Mouse (Mus musculus): Measurements from ENCODE around the gene Ktn1. TPM values are rescaled to one million over a fixed set of nuclear protein-coding genes. Genes with fewer than 3 reads are reported as not detected.

The Ktn1 gene
- polyA plus RNA-seq, 1 experiment from 2014 or later: 69.0 TPM

DNA sequence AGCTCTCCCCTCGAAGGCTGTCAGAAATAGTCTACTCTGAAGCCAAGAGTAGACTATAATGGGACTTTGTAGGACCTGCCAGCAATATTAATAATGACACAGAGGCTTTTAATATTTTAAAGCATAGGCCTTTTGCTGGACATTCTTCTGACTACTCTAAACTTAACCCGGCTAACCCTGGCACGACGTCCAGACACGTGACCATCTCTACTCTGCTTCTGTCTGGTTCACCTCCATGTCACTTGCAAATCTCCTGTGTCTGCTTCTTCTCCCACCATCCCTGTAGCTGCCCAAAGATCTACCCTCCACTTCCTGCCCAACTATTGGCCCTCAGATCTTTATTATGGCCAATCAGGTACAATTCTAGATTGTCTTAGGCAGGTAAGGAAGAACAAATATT, 20.9 kb upstream of the Ktn1 start:
- no peaks in the 10 kb centered on the region for H3K9me3 ChIP-seq (replicated peaks; ENCODE audit: low read length)
- H3K4me1 ChIP-seq (replicated peaks; ENCODE audit: insufficient read depth, low read length): no peaks in the 10 kb centered on the region; the same call in 1 of the 2 replicates
- no peak for ATAC-seq (replicated peaks; ENCODE audit: low FRiP score, low read depth)
- H3K9ac ChIP-seq (ENCODE audit: low read depth, low read length): no peak overlapping the region
- no peak overlapping the region for H3K27ac ChIP-seq
- no peak overlapping the region for H3K4me2 ChIP-seq (ENCODE audit: low read length)
- no peak for TF ChIP-seq CTCF (IDR thresholded peaks at IDR 0.05; ENCODE audit: low read depth)
- DNase-seq (ENCODE audit: low spot score): no peak
- H3K27me3 ChIP-seq (ENCODE audit: insufficient read depth, low read length): no peaks in the 10 kb centered on the region
- 76% methylated on average over 5 of the region's 5 CpGs for WGBS
- H3K4me3 ChIP-seq (replicated peaks; ENCODE audit: low read depth, low read length): no peak overlapping the region
- no peaks in the 10 kb centered on the region for H3K36me3 ChIP-seq (ENCODE audit: insufficient read depth, low read length)

DNA sequence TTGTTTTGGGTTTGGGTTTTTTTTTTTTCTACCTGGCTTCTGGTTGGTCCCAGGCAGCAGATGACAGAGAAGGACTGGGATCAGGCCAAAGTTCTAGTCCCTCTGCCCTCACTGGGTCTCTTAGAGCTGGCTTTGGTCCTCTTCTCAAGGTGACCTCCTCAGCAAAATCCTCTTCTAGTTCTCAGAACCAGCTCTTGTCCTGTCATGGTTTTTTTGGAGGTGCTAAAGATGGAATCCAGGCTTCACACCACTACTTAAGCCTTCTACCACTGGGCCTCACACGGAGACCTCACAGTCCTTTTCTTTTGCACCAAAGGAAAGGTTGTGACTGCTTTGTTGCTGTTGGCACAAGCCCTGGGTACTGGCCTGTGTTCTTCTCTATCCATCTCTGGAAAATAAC, 15.8 kb upstream of the Ktn1 start:
- 75% methylated on average over 1 of the region's 1 CpGs for WGBS

DNA sequence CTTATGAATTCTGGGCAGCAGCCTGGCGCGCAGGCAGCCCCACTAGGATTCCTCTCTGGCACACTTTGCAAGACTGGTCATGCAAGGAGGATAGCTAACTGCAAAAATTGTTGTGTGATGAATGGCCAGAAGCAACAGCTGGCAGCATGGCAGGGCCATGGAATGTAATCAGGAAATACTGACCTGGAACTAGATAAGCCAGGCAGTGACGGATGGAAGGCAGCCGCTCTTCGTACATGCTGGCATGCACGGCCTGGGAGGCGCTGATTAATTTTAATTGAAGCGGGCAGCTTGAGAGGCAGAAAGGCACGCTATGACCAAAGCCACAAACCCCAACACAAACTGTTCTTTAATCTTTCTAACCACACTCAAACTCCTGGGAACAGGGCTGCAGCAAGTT, 13.8 kb upstream of the Ktn1 start:
- DNase-seq (ENCODE audit: low spot score) (peak; percentile 28), ATAC-seq (replicated peaks; ENCODE audit: low FRiP score, low read depth) (peak; percentile 52; the same call in 1 of the 2 replicates)
- H3K4me1 ChIP-seq (replicated peaks; ENCODE audit: insufficient read depth, low read length): no peaks in the 10 kb centered on the region; the same call in 1 of the 2 replicates
- H3K27ac ChIP-seq: no peak overlapping the region
- H3K9me3 ChIP-seq (replicated peaks; ENCODE audit: low read length): no peaks in the 10 kb centered on the region
- WGBS: 16% methylated on average over 9 of the region's 9 CpGs
- no peak for TF ChIP-seq CTCF (IDR thresholded peaks at IDR 0.05; ENCODE audit: low read depth)
- H3K36me3 ChIP-seq (ENCODE audit: insufficient read depth, low read length): no peaks in the 10 kb centered on the region
- no peaks in the 10 kb centered on the region for H3K27me3 ChIP-seq (ENCODE audit: insufficient read depth, low read length)
- no peak overlapping the region for H3K4me3 ChIP-seq (replicated peaks; ENCODE audit: low read depth, low read length)
- peak overlapping the region; percentile 27 for H3K4me2 ChIP-seq (ENCODE audit: low read length)
- no peak overlapping the region; the same call in 1 of the 2 replicates for H3K9ac ChIP-seq (ENCODE audit: low read depth, low read length)

More for the DNA sequence above, 15.8 kb upstream of the Ktn1 start:
- Histone ChIP-seq H3K4me2 (ENCODE audit: low read length) (no peak overlapping the region), H3K27ac (no peak overlapping the region), H3K27me3 (ENCODE audit: insufficient read depth, low read length) (no peaks in the 10 kb centered on the region), H3K9ac (ENCODE audit: low read depth, low read length) (no peak overlapping the region), H3K4me3 (replicated peaks; ENCODE audit: low read depth, low read length) (no peak overlapping the region), H3K36me3 (ENCODE audit: insufficient read depth, low read length) (no peaks in the 10 kb centered on the region), H3K4me1 (replicated peaks; ENCODE audit: insufficient read depth, low read length) (no peaks in the 10 kb centered on the region; the same call in 1 of the 2 replicates), H3K9me3 (replicated peaks; ENCODE audit: low read length) (no peaks in the 10 kb centered on the region)
- DNase-seq (ENCODE audit: low spot score): no peak
- TF ChIP-seq CTCF (IDR thresholded peaks at IDR 0.05; ENCODE audit: low read depth): no peak
- no peak for ATAC-seq (replicated peaks; ENCODE audit: low FRiP score, low read depth)

DNA sequence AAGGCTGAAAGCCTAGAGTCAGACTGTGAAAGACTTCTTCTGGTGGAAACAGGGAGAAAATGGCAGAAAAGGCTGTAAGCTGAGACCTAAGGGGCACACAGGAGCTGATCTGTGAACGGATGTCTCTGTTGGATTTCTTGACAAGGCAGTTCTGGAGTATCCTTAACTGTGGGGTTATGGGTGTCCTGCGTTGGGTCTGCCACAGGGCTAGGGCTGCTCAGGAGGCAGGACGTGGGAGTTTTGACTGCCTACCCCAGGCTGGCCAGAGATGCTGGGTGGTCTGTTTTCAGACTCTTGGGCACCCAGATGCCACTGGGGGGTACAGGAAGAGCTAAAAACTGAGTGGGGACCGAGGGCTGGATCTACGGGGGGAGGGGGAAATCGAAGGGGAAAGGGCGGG, 13.4 kb upstream of the Ktn1 start:
- Histone ChIP-seq H3K27ac (no peak overlapping the region), H3K36me3 (ENCODE audit: insufficient read depth, low read length) (no peaks in the 10 kb centered on the region), H3K4me3 (replicated peaks; ENCODE audit: low read depth, low read length) (no peak overlapping the region), H3K9me3 (replicated peaks; ENCODE audit: low read length) (no peaks in the 10 kb centered on the region), H3K4me2 (ENCODE audit: low read length) (peak overlapping the region; percentile 27), H3K9ac (ENCODE audit: low read depth, low read length) (no peak overlapping the region; the same call in 1 of the 2 replicates), H3K4me1 (replicated peaks; ENCODE audit: insufficient read depth, low read length) (no peaks in the 10 kb centered on the region; the same call in 1 of the 2 replicates), H3K27me3 (ENCODE audit: insufficient read depth, low read length) (no peaks in the 10 kb centered on the region)
- DNase-seq (ENCODE audit: low spot score) (no peak), ATAC-seq (replicated peaks; ENCODE audit: low FRiP score, low read depth) (no peak)
- no peak for TF ChIP-seq CTCF (IDR thresholded peaks at IDR 0.05; ENCODE audit: low read depth)
- WGBS: 50% methylated on average over 7 of the region's 7 CpGs

DNA sequence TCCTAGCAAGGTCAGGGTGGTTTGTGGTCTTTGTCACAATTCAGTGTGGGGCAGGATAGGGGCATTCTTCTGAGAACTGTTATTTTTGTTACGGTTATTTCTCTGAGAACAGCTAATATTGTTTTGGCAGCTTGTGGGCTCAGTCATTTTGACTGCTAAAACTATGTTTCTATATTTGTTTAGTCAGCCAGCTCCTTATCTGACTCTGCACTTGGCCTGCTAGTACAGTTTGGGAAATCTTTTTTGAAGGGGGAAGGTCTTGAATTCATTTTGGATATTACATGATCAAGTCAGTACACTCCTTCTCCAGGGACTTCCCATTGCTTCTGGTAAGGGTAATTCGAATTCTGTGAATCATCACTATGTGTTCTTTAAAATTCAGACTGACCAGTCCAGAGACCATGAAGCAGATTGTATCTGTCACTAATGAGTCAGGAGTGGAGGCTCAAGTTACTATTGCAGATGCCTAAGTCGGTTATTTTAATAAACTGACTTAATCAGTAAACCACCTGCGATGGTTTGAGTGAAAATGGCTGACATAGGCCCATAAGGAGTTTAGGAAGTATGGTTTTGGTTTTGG, 9.8 kb upstream of the Ktn1 start:
- 60% methylated on average over 4 of the region's 4 CpGs for WGBS
- Histone ChIP-seq H3K4me2 (ENCODE audit: low read length) (no peak overlapping the region), H3K4me3 (replicated peaks; ENCODE audit: low read depth, low read length) (no peak overlapping the region), H3K9me3 (replicated peaks; ENCODE audit: low read length) (no peaks in the 10 kb centered on the region), H3K27me3 (ENCODE audit: insufficient read depth, low read length) (no peaks in the 10 kb centered on the region), H3K36me3 (ENCODE audit: insufficient read depth, low read length) (no peaks in the 10 kb centered on the region), H3K27ac (no peak overlapping the region), H3K9ac (ENCODE audit: low read depth, low read length) (no peak overlapping the region), H3K4me1 (replicated peaks; ENCODE audit: insufficient read depth, low read length) (no peaks in the 10 kb centered on the region; the same call in 1 of the 2 replicates)
- no peak for TF ChIP-seq CTCF (IDR thresholded peaks at IDR 0.05; ENCODE audit: low read depth)
- no peak for DNase-seq (ENCODE audit: low spot score)
- no peak for ATAC-seq (replicated peaks; ENCODE audit: low FRiP score, low read depth)

DNA sequence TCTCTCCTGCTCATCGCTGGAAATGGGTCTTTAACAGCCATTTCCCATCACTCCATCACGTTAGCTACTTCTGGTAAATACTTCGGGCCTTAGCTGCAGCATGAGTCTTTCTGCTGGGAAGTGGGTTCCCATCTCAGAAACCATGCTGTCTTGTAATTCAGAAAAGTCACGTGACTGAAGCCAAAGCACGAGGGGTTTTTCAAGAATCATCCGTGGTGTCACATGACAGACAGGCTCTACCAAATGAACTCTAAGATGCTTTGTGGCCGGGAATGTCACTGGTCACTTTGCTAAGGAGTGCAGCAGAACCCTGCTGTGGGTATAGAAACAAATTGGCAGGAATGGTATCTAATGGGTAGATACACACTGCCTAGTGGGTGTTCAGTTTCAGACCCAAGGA, 2.6 kb upstream of the Ktn1 start:
- H3K36me3 ChIP-seq (ENCODE audit: insufficient read depth, low read length): no peaks in the 10 kb centered on the region
- TF ChIP-seq CTCF (IDR thresholded peaks at IDR 0.05; ENCODE audit: low read depth): no peak
- no peaks in the 10 kb centered on the region for H3K9me3 ChIP-seq (replicated peaks; ENCODE audit: low read length)
- H3K4me2 ChIP-seq (ENCODE audit: low read length): no peak overlapping the region
- H3K27ac ChIP-seq: no peak overlapping the region
- H3K4me1 ChIP-seq (replicated peaks; ENCODE audit: insufficient read depth, low read length): no peaks in the 10 kb centered on the region
- no peak for ATAC-seq (replicated peaks; ENCODE audit: low FRiP score, low read depth)
- WGBS: 54% methylated on average over 7 of the region's 7 CpGs
- H3K9ac ChIP-seq (ENCODE audit: low read depth, low read length): no peak overlapping the region
- no peaks in the 10 kb centered on the region for H3K27me3 ChIP-seq (ENCODE audit: insufficient read depth, low read length)
- no peak for DNase-seq (ENCODE audit: low spot score)
- no peak overlapping the region for H3K4me3 ChIP-seq (replicated peaks; ENCODE audit: low read depth, low read length)

DNA sequence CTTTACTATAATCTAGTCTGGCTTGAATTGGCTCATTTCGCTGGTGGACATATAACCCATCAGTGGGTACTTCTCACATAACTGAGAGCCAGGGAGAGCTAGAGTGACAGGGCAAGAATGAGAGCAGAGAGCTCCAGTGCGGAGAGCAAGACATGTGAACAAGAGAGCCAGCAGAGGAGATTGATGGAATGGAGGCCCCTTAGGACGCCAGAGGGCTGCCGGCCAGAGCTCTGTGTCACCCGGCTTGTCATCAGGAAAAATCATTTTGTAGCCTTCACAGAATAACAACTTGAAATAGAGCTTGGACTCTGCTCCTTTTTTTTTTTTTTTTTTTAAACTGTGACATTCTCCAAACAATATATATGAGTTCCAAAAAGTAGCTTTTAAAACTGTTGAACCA, 2.0 kb upstream of the Ktn1 start:
- H3K27ac ChIP-seq: no peak overlapping the region
- ATAC-seq (replicated peaks; ENCODE audit: low FRiP score, low read depth) (no peak), DNase-seq (ENCODE audit: low spot score) (no peak)
- H3K4me1 ChIP-seq (replicated peaks; ENCODE audit: insufficient read depth, low read length): no peaks in the 10 kb centered on the region
- 43% methylated on average over 5 of the region's 5 CpGs for WGBS
- H3K9me3 ChIP-seq (replicated peaks; ENCODE audit: low read length): no peaks in the 10 kb centered on the region
- H3K27me3 ChIP-seq (ENCODE audit: insufficient read depth, low read length): no peaks in the 10 kb centered on the region
- H3K36me3 ChIP-seq (ENCODE audit: insufficient read depth, low read length): no peaks in the 10 kb centered on the region
- no peak overlapping the region for H3K4me3 ChIP-seq (replicated peaks; ENCODE audit: low read depth, low read length)
- no peak overlapping the region for H3K4me2 ChIP-seq (ENCODE audit: low read length)
- TF ChIP-seq CTCF (IDR thresholded peaks at IDR 0.05; ENCODE audit: low read depth): no peak
- no peak overlapping the region for H3K9ac ChIP-seq (ENCODE audit: low read depth, low read length)
